ENCODE assay signal across 15 mouse cellular contexts in the genomic region with DNA sequence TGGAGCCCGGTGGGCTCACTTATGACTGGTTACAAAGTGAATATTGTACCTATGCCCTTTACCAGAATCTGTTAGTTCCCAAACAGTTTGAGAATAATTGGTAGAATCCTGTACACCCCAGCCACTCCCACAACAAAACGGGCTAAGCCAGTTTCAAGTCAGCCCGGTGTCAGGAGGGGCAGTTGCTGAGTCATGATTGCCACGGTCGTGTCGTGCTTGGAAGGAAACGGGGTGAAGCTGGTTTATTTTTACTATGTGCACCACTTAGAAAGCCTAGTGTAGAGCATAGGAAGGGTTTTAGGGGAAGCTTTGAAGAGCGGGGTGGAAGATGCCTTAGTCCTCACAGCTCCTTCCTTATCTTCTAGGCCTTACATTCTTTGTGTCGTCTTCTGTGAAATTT. TPM values are rescaled to one million over a fixed set of nuclear protein-coding genes. Genes with fewer than 3 reads are reported as not detected.
DNase-seq lines count a peak whose midpoint lies in the region; ATAC-seq and TF ChIP-seq lines count a peak whose summit lies in the region.
"Had no signal": no experiment of that assay in that cellular context is flagged by ENCODE, and none has a peak within 500 bp of the region (broad histone marks: within the 10 kb centered on the region; RNA-seq: fewer than 3 reads in every experiment).

No protein-coding gene starts in this region.

- intact Hi-C loops in gastrocnemius, adult 2 months (cut with DNase I): loop anchor here (5.0 kb wide), 1 partner anchor 282 kb away; no protein-coding TSS in a partner anchor
- intact Hi-C loops in gastrocnemius, postnatal 14 days (cut with DNase I; ENCODE audit: low total_unique reads): loop anchor here (5.0 kb wide), 1 partner anchor 43 kb away; no protein-coding TSS in a partner anchor

- no peak overlapping the region for H3K9ac ChIP-seq in liver, embryonic 13.5 days
- no peak overlapping the region for H3K9ac ChIP-seq in liver, postnatal 0 days (replicated peaks)
- H3K9ac ChIP-seq: heart, embryonic 13.5 days; hindbrain, embryonic 13.5 days; midbrain, embryonic 12.5 days had no signal

- no peaks in the 10 kb centered on the region for H3K9me3 ChIP-seq in liver, embryonic 13.5 days (replicated peaks)
- H3K9me3 ChIP-seq in liver, postnatal 0 days (ENCODE audit: low read length): no peaks in the 10 kb centered on the region
- H3K9me3 ChIP-seq: heart, embryonic 13.5 days; hindbrain, embryonic 13.5 days; midbrain, embryonic 12.5 days had no signal

- no peaks in the 10 kb centered on the region for H3K27me3 ChIP-seq in liver, embryonic 13.5 days
- no peaks in the 10 kb centered on the region for H3K27me3 ChIP-seq in liver, postnatal 0 days (ENCODE audit: insufficient read depth, low read length)
- H3K27me3 ChIP-seq: heart, embryonic 13.5 days; hindbrain, embryonic 13.5 days; midbrain, embryonic 12.5 days had no signal

- H3K4me3 ChIP-seq in liver, embryonic 13.5 days (replicated peaks): no peak overlapping the region
- no peak overlapping the region for H3K4me3 ChIP-seq in liver, postnatal 0 days (ENCODE audit: low read depth, low read length)
- no peak overlapping the region for H3K4me3 ChIP-seq in gastrocnemius, adult 2 months
- H3K4me3 ChIP-seq: heart, embryonic 13.5 days; hindbrain, embryonic 13.5 days; midbrain, embryonic 12.5 days had no signal

- no peak for ATAC-seq in liver, embryonic 13.5 days (ENCODE audit: low read depth)
- no peak for ATAC-seq in liver, postnatal 0 days
- ATAC-seq in megakaryocyte, adult 5-6 weeks (ENCODE audit: poor library complexity, severe bottlenecking): peak; percentile 59
- ATAC-seq: activated CD4-positive, CD25-positive, alpha-beta regulatory T cell, adult 4 months had no signal

- TF ChIP-seq CTCF in liver, postnatal 0 days (IDR thresholded peaks at IDR 0.05; ENCODE audit: low read depth): no peak
- TF ChIP-seq CTCF in gastrocnemius, adult 2 months (IDR thresholded peaks at IDR 0.05): no peak

- no peak overlapping the region for H3K4me2 ChIP-seq in liver, embryonic 13.5 days
- no peak overlapping the region for H3K4me2 ChIP-seq in liver, postnatal 0 days (ENCODE audit: low read depth, low read length)
- H3K4me2 ChIP-seq: heart, embryonic 13.5 days; hindbrain, embryonic 13.5 days; midbrain, embryonic 12.5 days had no signal

- H3K36me3 ChIP-seq in liver, embryonic 13.5 days: no peaks in the 10 kb centered on the region
- no peaks in the 10 kb centered on the region for H3K36me3 ChIP-seq in liver, postnatal 0 days (replicated peaks; ENCODE audit: insufficient read depth, low read length)
- H3K36me3 ChIP-seq: heart, embryonic 13.5 days; hindbrain, embryonic 13.5 days; midbrain, embryonic 12.5 days had no signal

- TF ChIP-seq EP300 in liver, postnatal 0 days (IDR thresholded peaks at IDR 0.05; ENCODE audit: low read depth): no peak

- H3K4me1 ChIP-seq in liver, embryonic 13.5 days (replicated peaks): peaks cover 5% of the 10 kb centered on the region
- H3K4me1 ChIP-seq in liver, postnatal 0 days (ENCODE audit: insufficient read depth): no peaks in the 10 kb centered on the region
- H3K4me1 ChIP-seq: heart, embryonic 13.5 days; hindbrain, embryonic 13.5 days; midbrain, embryonic 12.5 days had no signal

- 14% methylated on average over 9 of the region's 9 CpGs for WGBS in liver, embryonic 13.5 days (ENCODE audit: insufficient replicate concordance)
- WGBS in liver, postnatal 0 days (ENCODE audit: insufficient replicate concordance): 22% methylated on average over 9 of the region's 9 CpGs

- DNase-seq in liver, embryonic 13.5 days: peak; percentile 13
- no peak for DNase-seq in liver, postnatal 0 days
- DNase-seq in 416B (ENCODE audit: low read depth) (peak; percentile 81), R1 (ENCODE audit: low read depth, low spot score) (peak; percentile 68)
- no peak for DNase-seq in gastrocnemius, adult 2 months
- no peak for DNase-seq in gastrocnemius, postnatal 14 days
- DNase-seq in right cerebral cortex, postnatal 14 days: no peak
- DNase-seq: cerebellum, adult 11-12 months; kidney, adult 11 months; spleen, adult 18-20 months had no signal

- no peak overlapping the region for H3K27ac ChIP-seq in liver, embryonic 13.5 days
- H3K27ac ChIP-seq in liver, postnatal 0 days (ENCODE audit: low read depth): no peak overlapping the region
- H3K27ac ChIP-seq in gastrocnemius, adult 2 months: no peak overlapping the region
- H3K27ac ChIP-seq: heart, embryonic 13.5 days; hindbrain, embryonic 13.5 days; midbrain, embryonic 12.5 days had no signal

RNA-seq across cellular contexts. Expression of gene Wdr1, which starts 25.9 kb away (rescaled TPM):
- polyA plus RNA-seq in liver, embryonic 13.5 days (2015; fragmentation: Nextera tagmentation; extraction: Ambion mirVana): 89.7 and 98.1 TPM in 2 replicates
- 56.1 and 60.7 TPM in 2 replicates for polyA plus RNA-seq in liver, postnatal 0 days (2015; fragmentation: Nextera tagmentation; extraction: Ambion mirVana)
- total RNA-seq in megakaryocyte, adult 5-6 weeks (2015): 236 and 293 TPM in 2 replicates
- total RNA-seq in megakaryocyte, adult 5-6 weeks (2017): 418 and 442 TPM in 2 replicates
- 10 to 100 TPM; 42.7 to 64.8 TPM for total RNA-seq in gastrocnemius, adult 2 months (2021)
- total RNA-seq in gastrocnemius, postnatal 14 days (2021): 10 to 100 TPM; 73.7 to 98.4 TPM

Comparison
In these comparisons a context has a peak if more than half of its experiments do, and no peak if none do; other contexts are left out.
1. DNase-seq: peak in liver, embryonic 13.5 days (single experiment), 416B (single experiment) and R1 (single experiment); none in liver, postnatal 0 days (single experiment), gastrocnemius, adult 2 months (single experiment), gastrocnemius, postnatal 14 days (single experiment) and right cerebral cortex, postnatal 14 days (single experiment).